Mouse (Mus musculus) G1E (cell line): ENCODE data around the gene Eme2.

Source experiments
- CTCF ChIP-seq: IDR thresholded peaks from 2 replicates; pipeline ENCODE4 v1.5.1; 2012; ENCODE audit warnings: low read depth, low read length, inconsistent platforms, mixed read lengths
- GATA2 ChIP-seq: IDR thresholded peaks from 2 replicates; pipeline ENCODE4 v1.6.1; 2012; ENCODE audit warnings: low read depth, low read length, inconsistent platforms, borderline replicate concordance
- POLR2AphosphoS5 ChIP-seq: IDR thresholded peaks from 2 replicates; pipeline ENCODE4 v1.6.1; 2012; ENCODE audit warnings: low read depth, low read length, inconsistent platforms; ENCODE audit not compliant: insufficient replicate concordance
- TAL1 ChIP-seq: conservative IDR thresholded peaks from 2 replicates; pipeline ENCODE4 v1.6.1; 2012; ENCODE audit warnings: low read depth, low read length, inconsistent platforms, mixed read lengths

- TF ChIP-seq CTCF: no peak; the same call in 1 of the 2 replicates
- TF ChIP-seq GATA2: no peak
- no peak for TF ChIP-seq POLR2AphosphoS5
- peak; percentile 92 for TF ChIP-seq TAL1
Observed at GRCm38 (mm10) chr17:24902671-24903474, 8.0 kb upstream of the Eme2 start.
